Mouse (Mus musculus): Measurements from ENCODE around the gene Ccdc170. TPM values are rescaled to one million over a fixed set of nuclear protein-coding genes. Genes with fewer than 3 reads are reported as not detected.

Gene Ccdc170
- total and polyA plus RNA-seq, 2 experiments from 2014 or later: 0.48 to 1.5 TPM

DNA sequence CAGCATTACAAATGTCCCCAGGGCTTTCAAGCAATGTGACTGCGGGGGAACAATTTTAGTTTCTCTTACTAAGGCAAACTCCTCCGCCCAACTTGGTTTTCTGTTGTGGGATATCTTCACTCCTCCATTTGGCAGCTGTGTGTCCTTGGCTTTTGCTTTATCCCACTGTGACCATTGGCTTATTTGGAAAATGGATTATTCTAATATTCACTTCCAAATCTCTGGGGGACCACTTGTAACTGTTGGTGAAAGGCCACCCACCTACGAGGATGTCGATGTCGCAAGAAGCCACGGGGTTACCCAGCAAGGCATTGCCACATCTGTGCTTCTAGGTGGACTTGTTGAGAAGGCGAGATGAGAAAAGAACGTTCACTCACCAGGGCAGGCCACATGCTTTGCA lies 607 bp upstream of the Ccdc170 start:
- TF ChIP-seq CTCF (IDR thresholded peaks at IDR 0.05): no peak
- ATAC-seq (ENCODE audit: low FRiP score) (no peak), DNase-seq (ENCODE audit: low spot score) (no peak)
- Histone ChIP-seq H3K27me3 (ENCODE audit: insufficient read depth, low read length) (no peaks in the 10 kb centered on the region), H3K4me2 (ENCODE audit: low read depth, low read length, poor library complexity, severe bottlenecking) (no peak overlapping the region), H3K9ac (replicated peaks; ENCODE audit: low read length, poor library complexity, severe bottlenecking) (no peak overlapping the region), H3K36me3 (ENCODE audit: insufficient read depth, low read length) (no peaks in the 10 kb centered on the region), H3K4me3 (ENCODE audit: low read depth, low read length) (no peak overlapping the region), H3K4me1 (ENCODE audit: insufficient read depth, low read length) (no peaks in the 10 kb centered on the region), H3K27ac (ENCODE audit: low read depth, low read length) (no peak overlapping the region), H3K9me3 (ENCODE audit: low read length) (no peaks in the 10 kb centered on the region)
- 85% methylated on average over 8 of the region's 8 CpGs for WGBS

DNA sequence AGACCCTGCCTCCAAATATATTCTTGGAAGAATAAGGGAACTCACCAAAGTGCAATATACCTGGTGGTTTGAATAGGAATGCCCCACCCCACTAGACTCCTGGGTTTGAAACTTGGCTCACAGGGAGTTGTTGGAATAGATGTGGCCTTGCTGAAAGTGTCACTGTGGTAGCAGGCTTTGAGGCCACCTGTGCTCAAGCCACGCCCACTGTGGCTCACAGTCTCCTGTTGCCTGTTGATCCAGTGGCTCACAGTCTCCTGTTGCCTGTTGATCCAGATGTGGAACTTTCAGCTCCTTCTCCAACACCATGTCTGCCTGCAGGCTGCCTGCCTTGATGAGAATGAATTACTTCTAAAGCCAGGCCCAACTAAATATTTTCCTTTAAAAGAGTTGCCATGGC lies 1.5 kb downstream of the Ccdc170 start:
- Histone ChIP-seq H3K4me2 (ENCODE audit: low read depth, low read length, poor library complexity, severe bottlenecking) (no peak overlapping the region), H3K9ac (replicated peaks; ENCODE audit: low read length, poor library complexity, severe bottlenecking) (no peak overlapping the region), H3K4me1 (ENCODE audit: insufficient read depth, low read length) (no peaks in the 10 kb centered on the region), H3K9me3 (ENCODE audit: low read length) (no peaks in the 10 kb centered on the region), H3K27ac (ENCODE audit: low read depth, low read length) (no peak overlapping the region), H3K4me3 (ENCODE audit: low read depth, low read length) (no peak overlapping the region), H3K27me3 (ENCODE audit: insufficient read depth, low read length) (no peaks in the 10 kb centered on the region), H3K36me3 (ENCODE audit: insufficient read depth, low read length) (no peaks in the 10 kb centered on the region)
- 92% methylated on average over 1 of the region's 1 CpGs for WGBS
- ATAC-seq (ENCODE audit: low FRiP score) (no peak), DNase-seq (ENCODE audit: low spot score) (no peak)
- TF ChIP-seq CTCF (IDR thresholded peaks at IDR 0.05): no peak

DNA sequence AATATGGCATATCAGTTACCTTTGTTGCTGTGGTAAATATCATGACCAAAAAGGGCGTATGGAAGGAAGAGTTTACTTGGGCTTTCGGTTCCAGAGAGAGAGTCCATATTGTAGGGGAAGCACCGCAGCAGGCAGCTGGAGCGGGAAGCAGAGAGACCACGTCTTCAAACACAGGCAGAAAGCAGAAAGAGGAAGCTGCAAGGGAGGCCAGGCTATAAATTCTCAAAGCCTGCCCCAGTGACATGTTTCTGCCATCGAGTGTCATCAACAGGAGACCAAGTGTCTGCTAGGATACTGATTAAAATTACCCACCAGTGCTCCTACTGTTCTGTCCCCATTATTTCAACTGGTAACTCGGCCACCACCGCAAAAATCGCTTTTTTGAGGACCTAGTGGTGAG lies 2.7 kb downstream of the Ccdc170 start:
- H3K4me1 ChIP-seq (ENCODE audit: insufficient read depth, low read length): no peaks in the 10 kb centered on the region
- H3K9me3 ChIP-seq (ENCODE audit: low read length): no peaks in the 10 kb centered on the region
- H3K27me3 ChIP-seq (ENCODE audit: insufficient read depth, low read length): no peaks in the 10 kb centered on the region
- no peak for TF ChIP-seq CTCF (IDR thresholded peaks at IDR 0.05)
- H3K4me2 ChIP-seq (ENCODE audit: low read depth, low read length, poor library complexity, severe bottlenecking): no peak overlapping the region
- ATAC-seq (ENCODE audit: low FRiP score): no peak
- H3K36me3 ChIP-seq (ENCODE audit: insufficient read depth, low read length): no peaks in the 10 kb centered on the region
- no peak overlapping the region for H3K9ac ChIP-seq (replicated peaks; ENCODE audit: low read length, poor library complexity, severe bottlenecking)
- WGBS: 80% methylated on average over 9 of the region's 9 CpGs
- no peak for DNase-seq (ENCODE audit: low spot score)
- no peak overlapping the region for H3K27ac ChIP-seq (ENCODE audit: low read depth, low read length)
- H3K4me3 ChIP-seq (ENCODE audit: low read depth, low read length): no peak overlapping the region

DNA sequence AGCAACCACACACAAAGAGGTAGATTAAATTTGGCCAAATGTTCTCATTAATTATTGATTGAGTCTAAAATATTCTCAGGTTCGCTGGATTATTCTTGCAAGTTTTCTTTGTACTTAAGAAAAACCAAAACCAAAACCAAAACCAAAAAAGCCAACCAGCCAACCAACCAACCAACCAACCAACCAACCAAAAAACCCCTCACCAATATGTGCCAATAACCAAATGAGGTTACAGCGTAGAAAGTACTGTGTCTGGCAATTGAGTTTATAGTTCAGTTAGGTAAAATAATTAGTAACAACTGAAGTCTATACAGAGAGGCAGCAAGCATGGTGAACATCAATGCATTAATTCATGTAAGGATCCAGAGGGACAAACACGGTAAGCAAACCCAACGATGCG lies 7.6 kb downstream of the Ccdc170 start:
- Histone ChIP-seq H3K36me3 (ENCODE audit: insufficient read depth, low read length) (no peaks in the 10 kb centered on the region), H3K9me3 (ENCODE audit: low read length) (no peaks in the 10 kb centered on the region), H3K27ac (ENCODE audit: low read depth, low read length) (no peak overlapping the region), H3K4me1 (ENCODE audit: insufficient read depth, low read length) (no peaks in the 10 kb centered on the region), H3K4me2 (ENCODE audit: low read depth, low read length, poor library complexity, severe bottlenecking) (no peak overlapping the region), H3K27me3 (ENCODE audit: insufficient read depth, low read length) (no peaks in the 10 kb centered on the region), H3K4me3 (ENCODE audit: low read depth, low read length) (no peak overlapping the region), H3K9ac (replicated peaks; ENCODE audit: low read length, poor library complexity, severe bottlenecking) (no peak overlapping the region)
- TF ChIP-seq CTCF (IDR thresholded peaks at IDR 0.05): no peak
- no peak for ATAC-seq (ENCODE audit: low FRiP score)
- WGBS: 67% methylated on average over 5 of the region's 5 CpGs
- DNase-seq (ENCODE audit: low spot score): no peak

DNA sequence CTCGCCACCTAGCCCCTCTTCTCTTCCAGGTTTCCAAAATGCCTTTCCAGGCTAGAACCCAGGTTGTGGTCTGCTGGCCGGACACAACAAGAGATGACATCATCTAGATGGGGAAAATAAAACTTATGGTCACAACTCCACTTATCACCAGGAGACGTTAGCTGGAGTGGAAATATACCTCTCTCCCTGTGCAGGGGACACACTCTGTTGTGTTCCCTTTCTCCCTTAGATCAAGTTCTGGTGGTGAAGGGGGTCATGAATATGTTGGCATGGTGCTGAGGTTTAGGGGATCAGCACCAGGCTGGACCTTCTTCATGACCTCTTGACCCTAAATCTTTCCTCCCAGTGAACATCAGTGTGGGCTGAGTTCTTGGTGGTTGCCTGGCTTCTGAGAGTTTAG lies 9.0 kb downstream of the Ccdc170 start:
- no peak overlapping the region for H3K27ac ChIP-seq (ENCODE audit: low read depth, low read length)
- no peaks in the 10 kb centered on the region for H3K27me3 ChIP-seq (ENCODE audit: insufficient read depth, low read length)
- no peaks in the 10 kb centered on the region for H3K9me3 ChIP-seq (ENCODE audit: low read length)
- no peak overlapping the region for H3K4me3 ChIP-seq (ENCODE audit: low read depth, low read length)
- DNase-seq (ENCODE audit: low spot score): no peak
- H3K36me3 ChIP-seq (ENCODE audit: insufficient read depth, low read length): no peaks in the 10 kb centered on the region
- 54% methylated on average over 2 of the region's 3 CpGs for WGBS
- no peak for TF ChIP-seq CTCF (IDR thresholded peaks at IDR 0.05)
- H3K9ac ChIP-seq (replicated peaks; ENCODE audit: low read length, poor library complexity, severe bottlenecking): no peak overlapping the region
- ATAC-seq (ENCODE audit: low FRiP score): no peak
- no peaks in the 10 kb centered on the region for H3K4me1 ChIP-seq (ENCODE audit: insufficient read depth, low read length)
- no peak overlapping the region for H3K4me2 ChIP-seq (ENCODE audit: low read depth, low read length, poor library complexity, severe bottlenecking)

DNA sequence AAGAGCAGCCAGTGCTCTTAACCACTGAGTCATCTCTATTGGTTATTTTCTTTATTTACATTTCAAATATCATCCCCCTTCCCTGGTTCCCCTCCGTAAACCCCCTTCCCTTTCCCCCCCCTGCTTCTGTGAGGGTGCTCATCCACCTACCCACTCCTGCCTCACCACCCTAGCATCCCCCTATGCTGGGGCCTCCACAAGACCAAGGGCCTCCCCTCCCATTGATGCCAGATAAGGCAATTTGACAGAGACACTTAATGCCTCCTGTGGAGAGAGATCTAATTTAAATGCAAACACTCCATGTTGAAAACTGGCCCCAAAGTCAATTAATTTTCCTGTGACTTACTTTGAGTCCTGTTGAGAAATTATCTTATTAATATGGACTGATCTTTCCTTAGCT lies 9.7 kb downstream of the Ccdc170 start:
- WGBS: 54% methylated on average over 1 of the region's 1 CpGs
- no peak overlapping the region for H3K9ac ChIP-seq (replicated peaks; ENCODE audit: low read length, poor library complexity, severe bottlenecking)

More for the DNA sequence above, 9.7 kb downstream of the Ccdc170 start:
- ATAC-seq (ENCODE audit: low FRiP score) (no peak), DNase-seq (ENCODE audit: low spot score) (no peak)
- H3K27me3 ChIP-seq (ENCODE audit: insufficient read depth, low read length): no peaks in the 10 kb centered on the region
- H3K4me2 ChIP-seq (ENCODE audit: low read depth, low read length, poor library complexity, severe bottlenecking): no peak overlapping the region
- no peak overlapping the region for H3K27ac ChIP-seq (ENCODE audit: low read depth, low read length)
- TF ChIP-seq CTCF (IDR thresholded peaks at IDR 0.05): no peak
- H3K4me1 ChIP-seq (ENCODE audit: insufficient read depth, low read length): no peaks in the 10 kb centered on the region
- no peaks in the 10 kb centered on the region for H3K36me3 ChIP-seq (ENCODE audit: insufficient read depth, low read length)
- H3K4me3 ChIP-seq (ENCODE audit: low read depth, low read length): no peak overlapping the region
- H3K9me3 ChIP-seq (ENCODE audit: low read length): no peaks in the 10 kb centered on the region

Data from midbrain, postnatal 0 days (tissue).